Mouse (Mus musculus): ENCODE measurements around the gene Hoxa13. TPM values are rescaled to one million over a fixed set of nuclear protein-coding genes. Genes with fewer than 3 reads are reported as not detected.

The Hoxa13 gene
- total RNA-seq (2017) = not detected in 3 replicates

DNA sequence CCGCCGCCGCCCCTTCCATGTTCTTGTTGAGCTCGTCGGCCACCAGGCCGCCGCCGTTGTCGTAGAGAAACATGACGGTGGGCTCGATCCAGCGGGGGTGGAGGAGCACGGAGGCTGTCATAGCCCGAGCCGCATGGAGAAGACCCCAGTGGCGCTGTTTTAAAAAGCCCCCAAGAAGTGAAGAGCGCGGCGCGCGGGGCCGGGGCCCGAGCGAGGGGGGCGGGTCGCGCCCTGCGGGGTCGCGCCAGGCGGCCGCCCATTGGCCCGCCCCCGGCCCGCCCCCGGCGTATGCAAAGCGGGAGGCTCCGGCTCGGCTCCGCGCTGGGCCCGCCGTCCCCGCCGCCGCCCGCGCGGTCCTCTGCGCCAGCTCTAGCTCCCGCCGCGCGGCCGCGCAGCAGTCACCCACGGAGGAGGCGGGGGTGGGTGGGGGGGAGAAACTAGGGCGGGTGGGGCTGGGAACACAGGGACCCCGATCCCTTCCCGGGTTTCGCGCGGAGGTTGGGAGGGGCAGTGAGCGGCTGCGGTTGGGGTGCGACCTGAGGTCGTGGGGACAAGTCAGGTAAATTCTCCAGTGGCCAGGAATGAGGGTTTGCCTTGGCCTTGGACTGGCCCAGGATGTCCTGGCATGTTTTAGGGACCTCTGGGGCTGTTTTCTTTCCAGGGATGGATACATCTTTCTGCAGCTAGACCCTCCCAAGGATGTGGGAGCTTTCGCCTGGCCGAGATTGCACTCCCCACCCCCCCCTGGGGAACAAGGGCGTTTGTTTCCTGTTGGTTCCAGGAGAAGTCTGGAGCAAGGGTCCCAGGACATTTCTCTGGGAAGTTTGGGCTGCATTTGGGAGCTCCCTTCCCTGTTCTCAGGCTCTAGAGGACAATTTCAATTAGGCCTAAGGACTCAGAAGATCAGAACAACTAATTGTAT is at the start of gene Hoxa13:
Gene Hoxa13, minus strand, starts transcription at position 227 of the 922 bp plus-strand sequence.
- ATAC-seq (replicated peaks; ENCODE audit: insufficient number of reproducible peaks, low FRiP score, low TSS enrichment, poor library complexity, severe bottlenecking) = no peak

DNA sequence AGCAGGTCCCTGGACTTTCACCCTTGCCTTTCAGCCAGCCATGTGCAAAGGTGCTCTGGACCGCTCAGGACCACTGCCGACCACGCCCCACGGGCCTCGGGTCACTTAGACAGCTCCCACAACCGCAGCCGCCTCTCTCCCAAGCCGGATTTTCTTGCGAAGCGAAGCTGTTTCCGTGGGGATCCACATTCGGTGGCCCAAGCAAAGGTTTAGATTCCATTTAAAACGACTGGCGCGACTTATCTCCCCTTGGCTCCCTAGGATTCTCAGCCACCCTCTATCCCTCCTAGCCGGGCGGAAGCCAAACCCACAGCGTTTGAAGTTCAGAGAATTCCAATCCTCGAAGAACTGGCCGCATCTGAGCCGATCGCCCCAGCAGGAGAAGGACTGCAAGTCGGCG is 49.7 kb upstream of the Hoxa13 start:
- no peak for ATAC-seq (replicated peaks; ENCODE audit: insufficient number of reproducible peaks, low FRiP score, low TSS enrichment, poor library complexity, severe bottlenecking)

DNA sequence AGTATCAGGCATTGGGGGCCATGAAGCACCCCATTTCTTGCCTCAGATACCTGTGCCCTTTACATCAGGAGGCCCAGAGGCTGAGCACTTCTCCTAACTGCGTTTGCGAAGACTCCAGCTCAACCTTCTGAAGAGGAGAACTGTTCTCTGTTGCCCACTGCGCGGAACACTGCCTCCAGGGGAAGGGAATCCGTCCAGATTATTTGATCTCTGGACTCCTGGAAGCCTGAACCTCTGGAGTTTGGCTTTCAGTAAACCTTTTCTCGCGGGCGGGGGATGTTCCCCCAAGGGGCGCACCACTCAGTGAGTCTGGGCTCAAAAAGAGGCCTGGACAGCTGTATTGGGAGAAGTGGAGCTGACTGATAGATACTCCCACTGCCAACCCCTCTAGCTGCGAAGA is 49.1 kb upstream of the Hoxa13 start:
- no peak for ATAC-seq (replicated peaks; ENCODE audit: insufficient number of reproducible peaks, low FRiP score, low TSS enrichment, poor library complexity, severe bottlenecking)

DNA sequence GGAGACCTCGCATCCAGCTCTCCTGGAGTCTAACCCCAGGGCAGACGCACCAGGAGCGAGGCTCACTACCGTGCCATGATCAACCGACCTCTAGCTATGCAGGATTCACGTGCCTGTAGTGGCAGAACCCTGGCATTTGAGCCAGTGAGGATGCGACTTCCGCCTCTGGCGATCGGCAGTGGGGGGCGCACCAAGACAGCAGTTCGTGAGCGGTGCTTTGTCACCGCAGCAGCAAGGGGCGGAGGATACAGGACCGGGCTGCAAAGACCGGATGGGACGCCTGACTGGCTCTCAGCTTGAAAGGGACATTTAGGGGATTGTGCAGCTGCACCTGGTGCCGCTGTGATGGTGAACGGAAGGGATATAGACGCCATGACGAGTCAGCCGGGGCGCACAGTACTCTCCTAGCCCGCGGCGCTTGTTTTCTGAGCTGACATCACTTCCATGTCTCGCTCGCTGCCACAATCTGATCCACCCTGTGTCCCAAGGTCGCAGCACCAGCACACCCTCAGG is 45.3 kb upstream of the Hoxa13 start:
- ATAC-seq (replicated peaks; ENCODE audit: insufficient number of reproducible peaks, low FRiP score, low TSS enrichment, poor library complexity, severe bottlenecking) = 0 out of 2 replicates have a peak, but pooled peaks have one; percentile 27

DNA sequence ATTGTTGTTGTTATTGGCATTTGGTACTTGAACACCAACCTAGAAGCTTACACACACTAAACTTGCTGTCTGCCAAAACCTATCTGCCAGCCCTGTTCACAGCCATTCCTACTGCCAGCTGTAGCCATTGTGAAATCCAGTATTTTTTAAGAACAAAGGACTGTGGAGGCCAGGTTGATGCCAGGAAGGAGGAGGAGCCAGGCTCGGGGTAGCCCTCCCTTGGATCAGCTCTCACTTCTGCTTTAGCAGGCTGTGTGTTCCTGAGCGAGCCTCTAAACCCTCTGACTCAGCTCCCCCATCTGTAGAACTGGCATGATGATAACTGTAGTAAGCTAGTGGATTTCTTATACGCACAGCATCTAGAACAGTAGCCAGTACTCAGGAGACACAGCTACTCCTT is 42.7 kb upstream of the Hoxa13 start:
- no peak for ATAC-seq (replicated peaks; ENCODE audit: insufficient number of reproducible peaks, low FRiP score, low TSS enrichment, poor library complexity, severe bottlenecking)

DNA sequence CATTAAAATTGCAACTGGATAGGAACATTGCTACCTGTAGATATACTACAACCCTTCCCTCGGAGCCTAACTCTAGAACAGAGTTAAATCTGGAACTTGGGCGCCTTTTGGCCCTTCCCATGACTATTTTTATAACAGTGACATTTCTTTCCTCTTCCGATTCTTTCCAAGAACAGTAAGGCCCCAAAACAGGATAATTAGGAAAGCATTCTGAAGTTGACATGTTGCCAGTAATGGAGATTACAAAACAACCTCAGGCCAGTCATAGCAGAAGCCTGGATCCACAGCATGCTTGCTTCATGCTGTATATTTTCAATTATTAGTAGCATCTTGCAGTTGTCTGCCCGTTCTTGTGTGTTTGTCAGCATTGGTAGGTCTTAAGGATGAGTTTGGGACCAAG is 40.1 kb upstream of the Hoxa13 start:
- no peak for ATAC-seq (replicated peaks; ENCODE audit: insufficient number of reproducible peaks, low FRiP score, low TSS enrichment, poor library complexity, severe bottlenecking)

DNA sequence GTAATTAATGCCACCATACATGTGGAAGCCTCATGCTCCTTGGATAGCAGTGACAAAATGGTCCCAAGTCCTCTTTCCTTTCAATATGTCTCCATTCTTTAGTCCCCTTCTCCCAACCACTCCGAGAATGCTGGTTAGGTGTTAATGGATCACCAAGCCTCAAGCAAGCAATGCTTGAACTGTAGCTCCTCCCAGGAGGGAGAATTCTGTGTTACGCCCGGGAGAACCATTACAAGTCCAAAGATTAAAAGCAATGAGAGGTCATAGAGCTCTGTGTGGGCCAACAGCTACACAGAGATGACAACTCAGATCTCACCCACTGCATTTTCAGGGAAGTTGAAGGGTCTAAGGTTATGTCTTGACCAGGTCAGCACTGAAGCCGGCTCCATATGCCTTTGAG is 37.8 kb upstream of the Hoxa13 start:
- no peak for ATAC-seq (replicated peaks; ENCODE audit: insufficient number of reproducible peaks, low FRiP score, low TSS enrichment, poor library complexity, severe bottlenecking)

DNA sequence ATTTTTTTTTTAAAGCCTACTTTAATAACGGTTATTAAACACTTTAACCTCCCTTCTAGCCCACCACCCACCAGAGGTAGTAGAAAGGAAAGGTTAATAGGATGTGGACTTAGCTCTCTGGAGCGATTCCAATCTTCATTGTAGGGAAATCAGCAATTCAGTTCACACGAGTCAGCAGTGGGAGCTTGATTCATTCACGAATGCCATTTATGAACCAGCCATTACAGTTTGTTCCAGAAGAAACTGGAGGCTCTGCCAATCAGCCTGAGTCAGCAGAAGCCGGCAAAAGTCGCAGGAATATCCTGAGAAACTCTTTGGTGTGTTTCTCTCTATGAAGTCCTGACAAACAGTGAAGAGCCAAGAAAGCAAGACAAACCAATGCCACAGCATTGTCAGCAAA is 33.9 kb upstream of the Hoxa13 start:
- no peak for ATAC-seq (replicated peaks; ENCODE audit: insufficient number of reproducible peaks, low FRiP score, low TSS enrichment, poor library complexity, severe bottlenecking)

DNA sequence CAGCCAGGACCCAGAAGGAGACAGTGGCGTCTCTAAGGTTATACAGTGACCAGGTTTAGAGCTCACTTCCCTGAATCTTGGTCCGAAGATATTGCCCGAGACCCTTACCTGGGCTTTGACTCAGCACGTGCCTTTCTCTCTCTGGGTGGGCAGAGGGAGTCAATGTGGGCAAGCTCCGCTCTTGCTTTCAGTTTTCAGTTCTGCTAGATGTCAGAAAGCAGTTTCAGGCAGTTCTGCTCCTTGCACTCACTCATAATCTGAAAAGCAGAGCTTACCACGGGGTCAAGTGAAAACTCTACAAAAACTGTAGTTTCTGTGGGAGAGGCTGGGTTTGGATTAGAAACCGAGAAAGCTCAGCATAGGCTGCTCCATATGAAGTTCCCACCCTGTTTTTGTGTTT is 31.6 kb upstream of the Hoxa13 start:
- ATAC-seq (replicated peaks; ENCODE audit: insufficient number of reproducible peaks, low FRiP score, low TSS enrichment, poor library complexity, severe bottlenecking) = no peak

DNA sequence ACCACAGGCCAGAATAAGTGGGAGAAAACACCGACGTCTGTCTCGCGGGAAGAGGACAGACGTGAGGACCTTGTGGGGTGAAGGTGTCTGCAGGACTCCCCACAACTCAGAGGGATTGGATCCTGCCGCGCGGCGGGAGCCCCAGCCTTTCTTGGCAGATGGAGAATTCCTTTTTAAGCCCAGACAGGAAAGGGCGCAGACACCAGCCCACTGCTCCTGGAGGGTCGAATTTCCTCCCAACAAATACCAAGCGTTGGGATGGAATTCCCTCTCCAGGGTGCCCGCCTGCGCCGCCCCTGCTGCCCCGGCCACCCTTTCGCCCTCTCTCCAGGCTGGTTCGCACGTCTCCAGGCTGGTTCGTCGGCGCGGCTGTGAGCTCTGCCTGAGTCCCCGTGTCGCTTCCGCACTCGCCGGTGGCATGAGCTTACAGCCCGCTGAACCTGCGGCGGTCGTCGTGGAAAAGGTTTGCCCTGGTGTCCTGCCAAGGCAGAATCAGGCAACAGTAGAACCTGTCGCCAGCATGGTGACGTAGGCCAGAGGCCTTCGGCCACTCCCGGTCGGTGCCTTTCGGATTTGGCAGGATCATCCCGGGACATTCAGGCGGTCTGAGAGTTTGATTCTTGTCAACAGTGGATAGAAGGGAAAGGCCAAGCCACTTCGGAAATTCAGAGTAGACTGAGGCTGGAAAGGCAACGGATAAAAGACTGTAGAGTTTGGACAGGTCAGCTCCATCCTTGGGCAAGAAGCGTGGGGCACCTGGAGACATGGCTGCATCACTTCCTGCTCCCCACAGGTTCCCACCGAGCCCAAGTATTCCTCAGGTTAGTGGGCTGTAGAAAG is 30.6 kb upstream of the Hoxa13 start:
- no peak for ATAC-seq (replicated peaks; ENCODE audit: insufficient number of reproducible peaks, low FRiP score, low TSS enrichment, poor library complexity, severe bottlenecking)

DNA sequence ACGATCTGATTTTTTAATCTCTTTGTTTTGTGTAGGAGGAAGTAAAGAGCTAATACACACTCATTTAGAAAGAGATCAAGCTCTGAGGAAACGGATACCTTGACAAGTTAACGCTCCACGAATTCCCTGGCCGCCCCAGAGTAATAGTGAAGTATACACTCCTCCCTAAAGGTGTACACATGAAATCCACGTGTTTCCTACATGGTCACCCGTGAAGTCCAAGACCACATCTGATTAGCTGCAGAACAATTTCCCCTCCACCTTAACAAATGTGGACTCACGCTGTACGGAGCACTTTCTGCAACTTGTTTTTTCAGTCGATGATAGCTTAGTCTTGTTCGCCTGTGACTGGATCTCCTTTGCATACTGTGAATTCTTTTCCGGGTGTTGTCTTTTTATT is 29.5 kb upstream of the Hoxa13 start:
- ATAC-seq (replicated peaks; ENCODE audit: insufficient number of reproducible peaks, low FRiP score, low TSS enrichment, poor library complexity, severe bottlenecking) = no peak

DNA sequence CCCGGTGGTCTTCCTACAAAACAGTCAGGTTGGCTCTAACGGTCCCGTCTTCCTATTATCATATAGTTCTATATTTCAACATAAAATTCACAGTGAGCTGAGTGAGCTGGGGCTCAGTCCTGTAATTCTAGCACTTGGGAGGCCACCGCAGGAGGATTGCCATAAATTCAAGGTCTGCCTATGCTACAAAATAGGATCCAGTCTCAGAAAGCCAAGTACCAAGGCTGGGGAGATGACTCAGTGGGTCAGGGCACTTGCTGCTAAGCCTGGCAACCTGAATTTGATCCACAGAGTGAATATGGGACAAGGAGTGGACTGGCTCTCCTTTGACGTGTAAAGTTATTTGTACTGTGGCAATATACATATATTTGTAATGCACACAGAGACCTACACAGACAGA is 23.2 kb upstream of the Hoxa13 start:
- ATAC-seq (replicated peaks; ENCODE audit: insufficient number of reproducible peaks, low FRiP score, low TSS enrichment, poor library complexity, severe bottlenecking) = no peak

DNA sequence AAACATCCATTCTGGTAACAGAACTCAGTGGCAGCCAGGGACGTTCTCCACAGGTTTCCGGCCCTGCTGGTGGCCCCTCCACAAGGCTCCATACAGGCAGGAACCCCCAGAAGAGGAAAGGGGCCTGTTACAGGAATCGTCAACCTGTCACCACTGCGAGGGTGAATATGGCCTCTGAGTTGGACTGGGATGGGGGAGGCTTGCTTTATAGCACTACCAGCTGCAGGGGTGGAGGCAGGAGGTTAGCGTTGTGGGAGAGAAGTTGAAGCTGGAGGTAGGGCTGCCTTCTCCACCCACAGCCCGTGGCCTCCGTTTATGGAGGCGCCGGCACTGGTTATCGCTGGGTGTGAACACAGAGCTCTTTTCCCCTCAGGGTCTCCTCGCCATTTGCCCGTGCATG is 20.4 kb upstream of the Hoxa13 start:
- no peak for ATAC-seq (replicated peaks; ENCODE audit: insufficient number of reproducible peaks, low FRiP score, low TSS enrichment, poor library complexity, severe bottlenecking)

DNA sequence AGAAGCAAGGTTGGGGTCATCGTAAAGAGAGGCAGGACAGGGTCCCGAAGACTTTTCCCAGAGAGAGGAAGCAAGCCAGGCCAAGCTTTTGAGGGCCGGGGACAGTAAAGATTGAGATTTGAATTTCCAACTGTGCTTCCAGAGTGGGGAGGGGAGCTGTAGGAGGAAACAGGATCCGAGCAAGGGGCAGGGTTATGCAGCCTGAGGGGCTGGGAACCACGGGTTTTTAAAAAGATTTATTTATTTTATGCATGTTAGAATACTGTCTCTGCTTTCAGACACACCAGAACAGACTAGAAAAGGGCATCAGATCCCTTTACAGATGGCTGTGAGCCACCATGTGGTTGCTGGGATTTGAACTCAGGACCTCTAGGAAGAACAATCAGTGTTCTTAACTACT is 16.2 kb upstream of the Hoxa13 start:
- no peak for ATAC-seq (replicated peaks; ENCODE audit: insufficient number of reproducible peaks, low FRiP score, low TSS enrichment, poor library complexity, severe bottlenecking)

DNA sequence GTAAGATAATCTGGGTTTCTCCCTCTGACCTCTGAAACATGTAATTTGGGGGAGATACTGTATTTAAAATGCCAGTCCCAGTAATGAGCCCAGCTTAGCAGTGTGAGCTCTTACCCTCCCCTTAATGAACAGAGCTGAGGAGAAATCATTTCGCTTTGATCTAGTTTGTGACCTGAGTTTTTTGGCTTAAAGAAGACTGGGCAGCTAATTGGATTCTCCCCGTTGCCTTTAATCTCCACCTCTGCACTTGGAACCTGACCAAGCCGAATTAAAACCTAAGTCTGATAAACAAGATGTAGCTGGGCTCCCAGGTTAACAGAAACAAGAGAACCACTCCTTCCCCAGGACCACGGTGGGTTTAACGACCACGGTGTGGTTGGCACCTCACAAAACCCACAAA is 15.7 kb upstream of the Hoxa13 start:
- no peak for ATAC-seq (replicated peaks; ENCODE audit: insufficient number of reproducible peaks, low FRiP score, low TSS enrichment, poor library complexity, severe bottlenecking)

DNA sequence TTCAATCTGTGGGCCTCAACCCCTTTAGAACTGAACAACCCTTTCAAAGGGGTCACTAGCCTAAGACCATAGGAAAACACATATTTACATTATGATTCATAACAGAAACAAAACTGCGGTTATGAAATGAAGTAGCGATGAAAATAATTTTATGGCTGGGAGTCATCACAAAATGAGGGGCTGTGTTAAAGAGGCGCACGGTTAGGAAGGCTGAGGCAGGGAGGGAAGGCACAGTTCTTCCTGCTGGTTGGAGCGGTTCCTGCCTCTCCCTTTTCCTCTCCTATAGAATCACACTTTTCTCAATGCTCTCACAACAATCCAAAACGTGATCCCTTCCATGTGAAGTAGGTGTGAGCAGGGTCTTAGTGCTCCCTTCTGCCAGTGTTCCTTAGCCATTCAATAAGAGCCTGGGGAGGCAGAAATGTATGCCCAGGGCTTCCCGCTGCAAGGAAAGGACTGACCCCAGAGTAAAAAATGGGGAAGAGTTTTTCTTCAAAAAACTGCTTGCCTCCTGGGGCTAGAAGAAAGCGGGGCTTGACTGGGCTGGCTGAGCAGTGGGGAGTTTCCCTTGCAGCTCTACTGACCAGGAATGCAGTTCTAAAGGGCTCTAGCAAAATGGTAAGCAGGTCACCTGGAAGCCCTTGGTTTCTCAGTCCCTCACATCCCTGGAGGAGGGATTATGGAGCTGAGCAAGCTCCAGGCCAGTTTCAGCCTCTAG is 15.0 kb upstream of the Hoxa13 start:
- no peak for ATAC-seq (replicated peaks; ENCODE audit: insufficient number of reproducible peaks, low FRiP score, low TSS enrichment, poor library complexity, severe bottlenecking)

DNA sequence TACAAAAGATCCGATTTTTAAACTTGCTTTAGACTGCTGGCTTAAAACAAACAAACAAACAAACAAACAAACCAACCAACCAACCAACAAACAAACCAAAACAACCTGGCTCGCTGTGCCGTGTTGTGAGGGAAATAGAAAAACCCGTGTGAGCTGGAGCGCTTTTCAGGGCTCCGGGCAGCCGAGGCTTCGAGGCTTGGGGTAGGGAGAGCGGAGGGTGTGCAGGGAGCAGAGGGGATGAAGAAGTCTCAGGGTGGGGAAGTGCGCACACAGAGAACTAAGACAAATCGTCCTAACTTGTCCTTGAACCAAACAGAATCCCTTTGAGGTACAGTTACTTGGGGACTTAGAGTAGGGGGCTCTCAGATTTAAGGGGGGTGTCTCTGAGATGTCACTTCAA is 13.9 kb upstream of the Hoxa13 start:
- ATAC-seq (replicated peaks; ENCODE audit: insufficient number of reproducible peaks, low FRiP score, low TSS enrichment, poor library complexity, severe bottlenecking) = no peak

DNA sequence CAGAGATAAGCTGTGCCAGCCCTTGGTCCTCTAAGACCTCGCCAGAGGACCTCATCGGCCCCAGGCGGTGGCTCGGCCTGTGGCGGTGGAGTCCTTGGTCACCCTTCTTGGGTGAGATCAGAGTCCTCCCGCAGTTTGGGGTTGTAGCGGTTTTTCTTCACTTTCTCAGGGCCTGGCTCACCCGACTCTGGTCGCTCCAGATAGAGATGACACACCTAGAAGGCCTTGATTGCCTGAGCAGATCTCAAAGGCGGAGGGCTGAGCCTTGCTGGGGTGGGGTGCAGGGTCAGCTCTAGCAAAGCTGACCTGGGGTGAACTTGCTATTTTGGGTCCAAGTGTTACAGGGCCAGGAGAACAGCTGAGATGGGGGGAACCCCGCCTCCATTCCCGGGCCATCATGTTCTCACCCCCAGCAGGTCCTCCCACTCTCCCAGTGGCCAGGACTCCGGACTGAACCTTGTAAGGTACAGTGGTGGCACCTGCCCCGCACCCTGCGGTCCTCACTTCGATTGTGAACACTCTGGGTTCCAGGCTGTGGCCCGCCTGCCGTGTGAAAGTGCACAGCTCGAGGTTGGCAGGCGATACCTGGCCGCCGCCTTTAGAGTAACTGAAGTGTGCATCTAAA is 13.1 kb upstream of the Hoxa13 start:
- no peak for ATAC-seq (replicated peaks; ENCODE audit: insufficient number of reproducible peaks, low FRiP score, low TSS enrichment, poor library complexity, severe bottlenecking)
